Mouse (Mus musculus): ENCODE results near the gene Msi2. TPM values are rescaled to one million over a fixed set of nuclear protein-coding genes. Genes with fewer than 3 reads are reported as not detected.

The Msi2 gene
- total RNA-seq, 1 experiment from 2014 or later: 151 TPM

DNA sequence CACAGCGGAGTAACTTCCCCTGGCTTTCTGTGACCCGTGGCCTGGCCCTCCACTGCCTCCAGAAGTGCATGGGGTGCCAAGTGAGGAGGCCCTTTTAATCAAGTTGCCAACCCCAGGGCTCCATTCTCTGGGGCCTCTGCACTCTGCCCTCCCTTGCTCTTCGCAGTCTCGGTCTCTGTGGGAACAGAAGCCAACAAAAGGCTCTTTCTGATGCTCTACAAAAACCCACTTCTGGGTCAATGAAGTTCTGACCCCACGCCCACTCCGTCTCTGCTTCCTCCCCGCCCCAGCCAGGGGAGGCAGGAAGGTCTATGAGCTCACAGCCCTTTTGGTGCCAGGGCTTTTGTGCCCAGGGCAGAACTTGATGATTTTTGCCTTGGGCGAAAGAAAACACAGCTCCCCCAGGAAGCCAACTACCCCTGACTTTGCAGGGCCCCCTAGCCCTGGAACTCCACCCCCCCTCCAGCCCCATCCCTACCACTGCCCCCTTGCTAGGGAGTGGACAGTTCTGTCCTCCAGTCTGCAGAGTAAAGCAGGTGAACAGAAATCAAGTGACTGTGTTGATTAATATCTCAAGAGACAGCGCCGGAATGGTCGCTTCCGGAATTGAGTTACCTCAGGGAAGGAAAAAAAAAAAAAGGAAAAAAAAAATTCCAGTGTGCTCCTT lies 246.2 kb downstream of the Msi2 start:
- no peak for ATAC-seq (replicated peaks; ENCODE audit: low read depth, poor library complexity, severe bottlenecking)

DNA sequence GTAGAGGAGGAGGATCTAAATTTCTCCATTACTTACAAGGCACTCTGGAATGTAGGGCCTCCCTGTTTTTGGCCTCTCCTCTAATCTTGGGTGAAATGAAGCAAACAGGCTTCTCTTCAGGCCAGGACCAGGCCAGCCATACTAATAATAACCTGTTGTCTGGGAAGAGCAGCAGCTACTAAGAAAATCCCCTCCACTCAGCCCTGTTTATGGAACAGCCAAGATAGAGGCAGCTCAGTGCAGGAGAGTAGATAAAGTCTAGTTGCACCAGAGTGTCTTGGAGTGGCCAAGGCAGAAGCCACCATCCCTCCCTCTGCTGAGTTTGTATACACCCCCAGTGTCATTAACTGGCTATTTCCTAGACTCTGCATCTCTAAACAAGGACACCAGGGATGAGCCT lies 247.7 kb downstream of the Msi2 start:
- ATAC-seq (replicated peaks; ENCODE audit: low read depth, poor library complexity, severe bottlenecking): no peak

DNA sequence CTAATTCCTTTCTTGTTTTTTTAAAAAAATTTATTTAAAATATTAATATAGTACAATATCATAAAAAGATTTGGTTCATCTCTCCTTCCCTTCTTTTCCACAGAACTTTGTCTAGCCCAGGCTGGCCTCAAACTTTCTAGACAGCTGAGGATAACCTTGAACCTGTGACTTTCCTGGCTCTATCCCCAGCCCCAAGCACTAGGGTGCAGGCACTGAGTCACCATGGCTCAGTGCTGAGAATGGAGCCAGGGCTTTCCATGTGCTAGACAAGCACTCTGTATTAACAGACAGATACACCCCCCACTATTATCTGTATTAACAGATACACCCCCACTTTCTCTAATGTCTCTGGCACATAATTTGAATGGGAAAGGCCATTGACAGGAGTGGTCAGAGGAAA lies 249.3 kb downstream of the Msi2 start:
- no peak for ATAC-seq (replicated peaks; ENCODE audit: low read depth, poor library complexity, severe bottlenecking)

DNA sequence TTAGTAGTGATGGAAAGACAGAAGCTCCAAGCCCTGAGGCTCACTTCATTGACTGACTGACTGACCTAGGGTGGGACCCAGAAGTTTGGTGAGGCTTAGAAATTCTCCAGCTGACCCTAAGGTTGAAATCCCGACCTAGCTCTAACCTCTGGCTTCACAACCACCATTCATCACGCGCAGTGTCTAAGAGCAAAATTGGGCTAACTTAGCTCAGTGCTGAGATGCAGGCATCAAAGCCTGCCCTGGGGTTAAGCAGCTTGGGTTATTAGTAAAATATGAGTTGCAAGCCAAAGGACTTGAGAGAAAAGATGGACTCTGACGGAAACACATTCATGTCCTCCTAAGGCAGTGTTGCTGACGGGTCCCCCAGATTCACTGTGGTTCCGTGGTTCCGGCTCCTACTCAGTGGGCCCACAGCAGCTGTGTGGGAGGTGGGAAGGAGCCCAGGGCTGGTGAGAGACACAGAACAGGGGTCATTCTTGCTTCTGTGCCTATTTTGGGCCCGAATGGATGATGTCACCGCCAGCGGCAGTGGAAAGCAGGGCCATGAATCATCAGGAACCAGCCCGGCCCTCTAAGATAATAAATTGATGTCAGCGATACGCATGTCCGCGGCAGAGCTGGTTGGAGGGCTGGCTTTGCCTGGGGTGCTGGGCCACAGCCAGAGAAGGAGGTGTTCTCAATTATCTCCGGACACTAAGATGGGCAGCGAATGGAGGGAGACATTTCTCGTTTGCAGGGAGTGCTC lies 250.6 kb downstream of the Msi2 start:
- peak; percentile 22; the same call in 1 of the 2 replicates for ATAC-seq (replicated peaks; ENCODE audit: low read depth, poor library complexity, severe bottlenecking)

DNA sequence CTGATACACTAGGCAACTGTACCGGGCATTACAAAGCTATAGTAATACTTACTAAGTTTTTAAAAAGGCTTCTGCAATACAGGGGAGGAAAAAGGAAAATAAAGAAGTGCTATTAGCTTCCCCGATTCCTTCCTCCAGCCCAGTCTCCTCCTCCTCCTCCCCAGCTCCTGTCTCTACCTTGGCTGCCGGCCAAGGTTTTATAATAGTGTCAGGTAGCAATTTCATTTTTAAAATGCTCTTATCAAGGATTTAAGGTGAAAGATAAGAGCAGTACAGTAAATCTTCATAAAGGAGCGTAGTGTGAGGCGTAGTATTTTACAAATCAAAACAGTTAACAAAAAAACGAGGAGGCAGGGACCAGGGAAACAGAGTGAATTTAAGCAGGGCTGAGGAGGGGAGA lies 254.4 kb downstream of the Msi2 start:
- no peak for ATAC-seq (replicated peaks; ENCODE audit: low read depth, poor library complexity, severe bottlenecking)

DNA sequence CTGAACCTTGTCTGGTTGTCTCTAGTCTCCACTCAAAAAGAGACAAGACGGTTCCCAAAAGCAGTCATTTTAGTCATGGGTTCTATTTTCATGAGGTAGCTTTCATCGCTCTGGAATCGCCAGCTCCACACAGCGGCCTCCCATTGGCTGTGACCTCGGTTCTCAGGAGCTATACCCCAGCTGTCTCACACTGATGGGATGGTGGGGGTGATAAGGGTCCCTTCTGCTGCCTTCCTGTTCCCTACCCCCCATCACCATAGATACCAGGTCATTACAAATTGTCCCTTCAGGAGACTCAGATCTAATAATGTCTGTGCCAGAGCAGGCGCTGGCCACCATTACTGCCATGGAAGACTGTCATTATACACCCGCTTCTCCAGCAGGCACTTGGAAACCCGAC lies 255.5 kb downstream of the Msi2 start:
- ATAC-seq (replicated peaks; ENCODE audit: low read depth, poor library complexity, severe bottlenecking): no peak

DNA sequence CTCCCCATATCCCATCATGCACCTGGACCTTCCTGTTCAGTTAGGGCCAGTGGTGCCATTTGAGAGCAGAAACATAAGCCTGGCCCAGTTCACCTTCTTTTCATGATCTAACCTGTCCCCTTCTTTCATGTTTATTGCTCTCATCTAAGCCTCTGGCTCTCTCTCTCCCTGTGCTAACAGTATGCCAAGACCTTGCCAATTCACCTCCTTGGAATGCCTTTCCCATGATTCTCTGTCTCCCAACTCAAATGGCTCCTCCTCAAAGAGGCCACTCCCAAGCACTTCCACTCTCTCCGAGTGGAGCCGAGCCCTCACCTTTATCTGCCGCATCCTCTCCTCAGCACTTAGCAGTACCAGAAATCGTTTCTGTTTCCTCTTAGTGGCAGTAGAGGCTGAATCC lies 256.7 kb downstream of the Msi2 start:
- ATAC-seq (replicated peaks; ENCODE audit: low read depth, poor library complexity, severe bottlenecking): no peak

DNA sequence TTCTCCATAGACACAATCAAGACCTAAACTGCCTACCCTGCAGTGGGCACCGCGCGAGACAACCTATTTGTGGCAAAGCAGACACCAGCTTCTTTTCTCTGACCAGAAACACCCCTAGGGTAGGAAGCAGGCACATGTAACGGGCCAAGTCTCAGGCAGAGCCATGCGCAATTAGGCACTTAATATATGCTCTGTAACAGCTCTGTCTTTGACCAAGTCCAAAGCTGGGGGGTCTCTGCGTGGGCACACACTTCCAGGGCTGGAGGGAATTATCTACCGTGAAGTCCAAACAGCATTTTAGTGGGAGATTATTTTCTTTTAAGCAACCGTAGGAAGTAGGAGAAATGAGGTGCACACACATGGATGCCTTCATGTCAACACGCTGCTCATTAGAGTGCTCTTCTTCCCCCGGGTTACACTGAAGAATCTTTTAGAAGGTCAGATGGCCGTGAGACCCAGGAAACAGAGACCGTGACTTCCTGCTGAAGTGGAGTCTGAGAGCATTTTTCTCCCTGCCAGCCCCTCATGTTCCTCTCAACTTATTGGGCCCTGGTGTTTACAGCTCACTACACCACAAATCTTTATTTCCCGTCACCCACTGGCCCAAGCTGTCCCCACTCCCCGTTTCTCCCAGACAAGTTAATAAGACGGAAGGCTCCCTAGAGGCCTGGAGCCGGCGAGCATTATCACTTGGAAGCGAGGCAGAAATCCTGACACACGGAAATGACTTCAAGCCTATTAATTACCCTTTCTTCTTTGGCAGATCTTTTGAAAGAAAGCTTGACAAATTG lies 258.2 kb downstream of the Msi2 start:
- no peak for ATAC-seq (replicated peaks; ENCODE audit: low read depth, poor library complexity, severe bottlenecking)

DNA sequence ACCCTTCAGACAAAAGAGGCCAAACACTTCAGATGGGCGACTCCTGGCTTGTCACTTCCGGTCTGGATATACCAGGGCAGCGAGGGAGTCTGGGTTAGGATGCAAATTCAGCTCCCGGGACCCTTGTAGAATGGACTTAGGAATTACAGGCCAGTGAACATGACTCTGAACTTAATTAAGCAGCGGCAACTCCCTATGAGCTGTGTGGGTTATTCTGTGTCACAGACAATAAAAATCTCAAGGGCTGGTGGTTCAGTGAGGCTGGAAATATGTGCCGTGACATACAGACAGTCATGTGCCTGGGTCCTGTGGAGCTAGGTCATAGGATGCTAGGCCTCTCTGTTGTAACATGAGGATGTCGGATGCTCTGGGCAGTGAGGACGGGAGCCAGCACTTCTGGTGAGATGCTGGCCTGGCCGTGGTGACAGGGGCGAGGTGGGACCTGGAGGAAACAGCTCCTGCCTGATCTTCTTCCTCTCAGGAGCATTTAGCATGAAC lies 261.0 kb downstream of the Msi2 start:
- ATAC-seq (replicated peaks; ENCODE audit: low read depth, poor library complexity, severe bottlenecking): no peak

DNA sequence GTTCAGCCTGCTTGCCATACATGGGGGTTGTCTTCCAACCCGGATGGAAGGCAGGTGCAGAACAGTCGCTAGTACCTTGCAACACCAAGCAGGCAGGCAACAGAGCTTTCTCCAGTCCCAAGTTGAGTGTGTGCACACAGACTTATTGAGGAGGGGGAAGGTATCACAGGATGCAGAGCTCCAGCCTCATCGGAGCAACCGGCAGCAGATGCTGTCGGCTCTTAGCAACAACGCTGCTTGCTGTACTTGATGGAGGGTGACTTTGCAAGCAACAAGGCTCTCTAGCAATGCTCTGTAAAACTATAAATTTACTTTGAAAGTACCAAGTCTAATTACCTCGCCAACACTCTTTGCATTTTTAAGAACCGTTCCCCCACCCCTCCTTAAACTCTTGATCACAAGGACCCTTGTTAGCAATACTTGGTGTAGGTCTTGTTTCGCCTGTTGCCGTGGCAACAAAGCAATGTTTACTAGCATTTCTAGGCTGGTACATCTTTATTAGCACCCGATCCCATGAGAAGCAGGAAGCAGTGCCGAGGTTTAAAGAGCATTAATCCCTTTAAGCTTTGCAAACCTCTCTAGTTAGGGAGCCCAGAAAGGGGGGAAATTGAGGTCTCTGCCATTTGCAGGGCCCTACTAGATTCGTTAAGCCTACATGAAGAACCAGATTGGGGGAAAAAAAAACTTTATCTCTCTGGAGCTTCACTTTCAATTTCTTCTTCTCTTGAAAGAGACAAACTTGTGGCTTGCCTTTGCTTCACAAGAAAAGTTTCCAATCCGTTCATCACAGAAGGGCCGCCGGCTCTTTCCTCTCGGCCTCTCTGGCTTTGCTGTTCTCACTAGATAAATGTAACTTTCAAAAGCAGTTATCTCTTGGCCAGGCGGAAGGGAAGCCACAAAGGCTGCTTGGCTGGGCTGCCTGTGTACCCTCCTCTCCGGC lies 263.2 kb downstream of the Msi2 start:
- ATAC-seq (replicated peaks; ENCODE audit: low read depth, poor library complexity, severe bottlenecking): peak; percentile 85

DNA sequence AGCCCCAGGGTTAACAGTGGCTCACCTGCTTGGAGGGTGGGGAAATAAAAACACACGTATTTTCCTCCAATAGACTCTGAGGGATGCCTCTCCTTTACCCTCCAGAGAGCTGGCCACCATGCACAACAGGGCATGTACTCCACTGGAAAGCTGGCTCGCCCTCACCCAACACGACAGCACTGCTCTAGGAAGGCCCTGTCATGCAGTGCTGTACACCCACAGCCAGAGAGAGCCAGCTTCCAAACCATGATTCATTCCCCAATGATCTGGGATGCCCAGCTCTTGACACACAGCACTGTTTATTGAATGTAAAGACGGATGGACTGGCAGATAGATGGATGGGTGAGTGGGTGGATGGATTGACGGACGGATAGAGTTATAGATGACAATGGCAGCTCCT lies 269.1 kb downstream of the Msi2 start:
- ATAC-seq (replicated peaks; ENCODE audit: low read depth, poor library complexity, severe bottlenecking): no peak

DNA sequence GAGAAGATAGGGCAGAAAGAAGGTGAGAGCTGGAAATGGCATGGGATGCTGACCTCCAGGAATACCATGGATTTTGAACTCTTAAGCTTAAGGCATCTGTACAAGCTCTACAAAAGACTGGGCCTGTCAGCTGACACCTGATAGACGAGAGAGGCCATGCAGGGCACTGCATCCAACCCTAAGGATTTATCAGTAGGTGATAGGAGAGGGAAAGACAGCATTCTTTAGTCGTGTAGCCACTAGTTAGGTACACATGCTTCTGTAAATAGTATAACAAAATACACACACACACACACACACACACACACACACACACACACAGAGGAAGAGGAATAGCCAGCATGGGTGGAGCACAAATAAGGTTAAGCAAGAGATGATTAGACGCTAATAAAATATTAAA lies 269.7 kb downstream of the Msi2 start:
- no peak for ATAC-seq (replicated peaks; ENCODE audit: low read depth, poor library complexity, severe bottlenecking)

DNA sequence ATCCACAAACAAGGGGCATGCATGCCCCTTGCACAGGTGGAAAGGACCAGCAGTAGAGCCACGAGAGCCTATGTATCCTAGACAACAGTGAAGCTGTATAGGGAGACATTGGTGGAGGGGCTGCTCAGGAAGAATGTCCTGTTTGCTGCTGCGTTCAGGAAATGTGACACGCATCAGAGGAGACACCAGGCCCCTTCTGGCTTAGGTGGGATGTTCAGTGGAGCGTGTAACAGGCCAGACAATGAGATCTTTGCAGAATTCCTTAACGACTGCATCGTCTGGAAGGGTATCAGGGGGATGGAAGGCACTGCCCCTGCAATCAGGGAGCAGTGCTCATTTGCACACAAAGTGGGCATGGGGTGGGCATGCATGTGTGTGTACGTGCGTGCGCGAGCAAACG lies 271.0 kb downstream of the Msi2 start:
- ATAC-seq (replicated peaks; ENCODE audit: low read depth, poor library complexity, severe bottlenecking): no peak

DNA sequence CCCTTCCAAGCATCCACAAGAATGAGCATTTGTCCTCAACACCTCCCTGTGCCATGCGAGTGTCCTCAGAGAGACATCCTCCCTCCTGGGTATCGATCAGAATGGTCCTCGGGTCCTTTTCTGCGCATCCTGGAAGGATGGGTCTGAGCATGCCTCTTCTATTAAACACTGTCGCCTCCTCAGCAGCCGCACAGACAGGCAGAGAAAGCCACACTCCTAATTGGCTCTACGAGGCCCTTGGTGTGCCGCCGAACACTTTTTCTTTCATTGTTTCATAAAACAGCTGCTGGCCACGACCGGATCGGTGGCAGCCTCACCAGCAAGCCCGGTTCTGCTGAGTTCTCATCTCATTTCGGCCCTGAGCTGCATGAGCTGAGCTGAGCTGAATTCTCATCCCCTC lies 274.4 kb downstream of the Msi2 start:
- ATAC-seq (replicated peaks; ENCODE audit: low read depth, poor library complexity, severe bottlenecking): no peak

DNA sequence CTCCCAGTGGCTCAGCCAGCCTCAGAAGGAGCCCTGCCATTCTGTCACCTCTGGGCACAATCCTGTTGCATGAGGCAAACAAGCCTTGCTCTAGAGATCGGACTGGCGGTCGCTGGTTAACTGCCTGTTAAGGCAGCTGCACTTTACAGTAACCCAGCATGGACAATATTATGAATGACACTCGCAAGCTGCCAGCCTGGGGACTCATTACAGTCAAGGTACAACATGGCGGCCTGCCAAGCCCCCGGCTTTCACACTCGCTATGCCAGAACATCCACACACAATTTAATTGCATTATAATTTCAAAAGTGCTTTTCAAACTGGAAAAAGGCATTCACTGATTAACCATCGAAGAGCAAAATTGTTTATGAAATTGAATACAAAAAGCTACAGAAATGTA lies 275.0 kb downstream of the Msi2 start:
- ATAC-seq (replicated peaks; ENCODE audit: low read depth, poor library complexity, severe bottlenecking): no peak

DNA sequence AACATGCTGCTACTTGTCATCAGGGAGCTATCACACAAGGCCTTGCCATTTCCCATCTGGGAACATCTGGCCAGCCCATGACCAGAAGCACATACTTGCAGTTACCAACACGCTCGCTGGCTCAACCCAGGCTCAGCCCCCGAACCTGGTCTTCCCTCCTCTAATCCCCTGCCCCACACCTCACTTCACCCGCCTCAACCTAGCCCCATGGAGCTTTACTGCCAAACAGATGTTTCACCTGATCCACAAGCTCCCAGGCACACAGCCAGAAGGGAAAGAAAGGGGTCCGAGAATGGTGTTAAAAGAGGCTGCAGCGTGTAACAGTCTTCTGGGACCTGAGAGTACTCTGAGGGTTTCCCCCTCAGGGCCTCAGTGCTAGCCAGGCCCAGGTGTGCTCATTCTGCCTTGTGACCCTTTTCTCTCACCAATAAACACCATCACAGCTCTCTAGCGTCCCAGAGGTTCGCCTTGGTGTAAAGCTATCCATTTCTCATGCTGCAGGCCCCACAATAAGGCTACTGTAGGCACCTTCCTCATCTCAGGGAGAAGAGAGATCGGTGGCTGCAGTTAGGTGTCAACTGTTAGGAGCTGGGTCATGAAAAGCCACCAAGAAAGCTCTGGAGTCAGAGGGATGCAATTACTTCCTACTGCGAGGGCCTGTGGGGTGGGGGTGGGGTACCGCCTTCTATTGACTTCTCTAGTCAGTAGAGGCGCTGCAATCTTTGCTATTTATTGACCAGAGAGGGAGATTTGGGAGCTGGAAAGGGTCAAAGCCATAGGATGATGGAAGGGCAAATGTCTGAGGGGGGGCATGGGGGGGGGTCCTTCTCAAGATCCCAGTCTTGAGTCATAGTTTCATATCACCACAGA lies 276.2 kb downstream of the Msi2 start:
- ATAC-seq (replicated peaks; ENCODE audit: low read depth, poor library complexity, severe bottlenecking): no peak

DNA sequence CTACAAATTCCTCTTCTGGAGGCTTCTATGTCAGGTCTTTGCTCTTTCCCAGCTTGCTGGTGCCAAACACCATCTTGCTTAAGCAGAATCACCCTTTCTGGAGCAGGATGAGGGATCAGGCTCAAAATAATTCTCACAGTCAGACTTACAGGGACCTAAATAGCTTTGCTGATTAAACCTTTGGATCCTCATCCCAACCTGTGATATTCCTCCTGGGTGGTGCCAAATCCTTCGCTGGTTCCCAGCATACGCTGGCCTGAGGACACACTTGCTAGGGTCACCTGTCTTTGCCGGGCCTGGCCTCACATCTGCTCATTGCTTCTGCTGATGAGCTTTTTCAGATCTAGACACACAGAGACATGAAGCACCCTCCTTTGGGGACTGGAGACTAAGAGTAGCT lies 279.7 kb downstream of the Msi2 start:
- ATAC-seq (replicated peaks; ENCODE audit: low read depth, poor library complexity, severe bottlenecking): no peak

DNA sequence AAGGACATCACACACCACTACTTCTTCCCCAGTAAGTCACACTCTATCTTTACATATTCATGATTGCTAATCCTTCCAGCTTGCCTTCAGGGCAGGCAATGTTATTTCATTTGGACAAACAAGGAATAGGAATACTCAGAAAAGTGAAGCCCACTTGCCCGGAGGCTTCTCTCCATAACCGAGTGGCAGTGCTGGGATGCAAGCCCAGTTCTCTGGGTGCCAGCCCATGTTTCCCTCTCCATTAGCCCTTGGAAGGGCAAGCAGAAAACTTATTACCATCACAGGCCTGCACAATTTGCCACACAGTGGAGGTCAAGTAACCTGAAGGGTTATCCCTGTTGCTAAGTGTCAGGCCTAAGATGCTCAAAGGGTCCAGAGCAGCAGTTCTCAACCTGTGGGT lies 281.7 kb downstream of the Msi2 start:
- ATAC-seq (replicated peaks; ENCODE audit: low read depth, poor library complexity, severe bottlenecking): no peak

DNA sequence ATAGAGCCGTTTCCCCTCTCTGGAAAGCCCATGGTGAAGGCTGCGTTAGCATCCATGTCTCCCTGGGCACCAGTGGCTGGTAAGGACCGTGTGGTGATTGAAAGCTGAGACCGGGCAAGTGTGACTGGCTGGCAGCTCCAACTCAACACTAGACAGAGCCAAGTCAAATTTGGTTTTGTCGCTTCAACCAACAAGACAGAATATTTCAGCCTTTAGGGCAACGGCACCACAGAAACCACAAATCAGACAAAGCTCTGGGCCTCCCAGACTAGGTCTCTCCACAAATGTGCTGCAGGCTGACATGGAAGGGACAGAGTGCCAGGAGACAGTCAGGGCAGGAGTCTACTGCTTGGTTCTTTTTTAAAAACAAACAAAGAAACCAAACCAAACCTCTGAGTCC lies 282.8 kb downstream of the Msi2 start:
- ATAC-seq (replicated peaks; ENCODE audit: low read depth, poor library complexity, severe bottlenecking): peak; percentile 76
